Mouse (Mus musculus) kidney, postnatal 0 days (tissue): Measurements from ENCODE around the gene Atp1a4. TPM values are rescaled to one million over a fixed set of nuclear protein-coding genes. Genes with fewer than 3 reads are reported as not detected.

Experiments
- ATAC-seq: fragments of 200-750 bp; cut with Nextera tagmentation; replicated peaks from 2 replicates; pipeline ENCODE4 v1.8.0; 2017; ENCODE audit warnings: low read depth, moderate number of reproducible peaks, moderate TSS enrichment, moderate library complexity; ENCODE audit not compliant: low FRiP score
- DNase-seq: peaks from one replicate; pipeline ENCODE4 v3.0.0-alpha.2; 2016; ENCODE audit warnings: low spot score
- H3K27ac ChIP-seq: fragments of 300-500 bp; sonication (generic); 2 replicates; pipeline ENCODE4 v1.5.1; 2014; ENCODE audit warnings: mild to moderate bottlenecking
- H3K27me3 ChIP-seq: fragments of 300-500 bp; sonication (generic); 2 replicates; pipeline ENCODE4 v1.6.1; 2014; ENCODE audit warnings: low read length, mixed read lengths; ENCODE audit not compliant: insufficient read depth
- H3K36me3 ChIP-seq: fragments of 300-500 bp; sonication (generic); 2 replicates; pipeline ENCODE4 v1.6.1; 2014; ENCODE audit warnings: low read length, mixed read lengths; ENCODE audit not compliant: insufficient read depth
- H3K4me1 ChIP-seq: fragments of 300-500 bp; sonication (generic); replicated peaks from 2 replicates; pipeline ENCODE4 v1.6.1; 2014; ENCODE audit warnings: antibody characterized with exemption, low read length, mixed read lengths; ENCODE audit not compliant: insufficient read depth
- H3K4me2 ChIP-seq: fragments of 300-500 bp; sonication (generic); 2 replicates; pipeline ENCODE4 v1.6.1; 2014; ENCODE audit warnings: mild to moderate bottlenecking, low read length, moderate library complexity, mixed read lengths
- H3K4me3 ChIP-seq: fragments of 300-500 bp; sonication (generic); replicated peaks from 2 replicates; pipeline ENCODE4 v1.5.1; 2014; ENCODE audit warnings: low read depth, low read length
- H3K9ac ChIP-seq: fragments of 300-500 bp; sonication (generic); 2 replicates; pipeline ENCODE4 v1.6.1; 2014; ENCODE audit warnings: low read depth, low read length
- H3K9me3 ChIP-seq: fragments of 300-500 bp; sonication (generic); replicated peaks from 2 replicates; pipeline ENCODE4 v1.6.1; 2016; ENCODE audit warnings: low read length, inconsistent platforms, mixed read lengths
- CTCF ChIP-seq: IDR thresholded peaks from 2 replicates; pipeline ENCODE4 v1.5.1; 2016; ENCODE audit warnings: antibody characterized with exemption, low read depth, mild to moderate bottlenecking, moderate library complexity
- WGBS: fragments of 180-500 bp; shearing (Covaris S2); extraction: QIAGEN DNeasy Blood & Tissue Kit; methylation state at CpG from one replicate; pipeline ENCODE4 v1.1.7; 2014; 5-methylcytosine and 5-hydroxymethylcytosine counted together
- polyA plus RNA-seq: library from polyadenylated mRNA; unstranded; fragments of >200 nt; fragmentation: Nextera tagmentation; extraction: Ambion mirVana; gene quantifications from 2 replicates; pipeline ENCODE4 v1.2.1, GENCODE M21; 2015

Gene Atp1a4
- polyA plus RNA-seq, 1 experiment from 2014 or later, result not detected

DNA sequence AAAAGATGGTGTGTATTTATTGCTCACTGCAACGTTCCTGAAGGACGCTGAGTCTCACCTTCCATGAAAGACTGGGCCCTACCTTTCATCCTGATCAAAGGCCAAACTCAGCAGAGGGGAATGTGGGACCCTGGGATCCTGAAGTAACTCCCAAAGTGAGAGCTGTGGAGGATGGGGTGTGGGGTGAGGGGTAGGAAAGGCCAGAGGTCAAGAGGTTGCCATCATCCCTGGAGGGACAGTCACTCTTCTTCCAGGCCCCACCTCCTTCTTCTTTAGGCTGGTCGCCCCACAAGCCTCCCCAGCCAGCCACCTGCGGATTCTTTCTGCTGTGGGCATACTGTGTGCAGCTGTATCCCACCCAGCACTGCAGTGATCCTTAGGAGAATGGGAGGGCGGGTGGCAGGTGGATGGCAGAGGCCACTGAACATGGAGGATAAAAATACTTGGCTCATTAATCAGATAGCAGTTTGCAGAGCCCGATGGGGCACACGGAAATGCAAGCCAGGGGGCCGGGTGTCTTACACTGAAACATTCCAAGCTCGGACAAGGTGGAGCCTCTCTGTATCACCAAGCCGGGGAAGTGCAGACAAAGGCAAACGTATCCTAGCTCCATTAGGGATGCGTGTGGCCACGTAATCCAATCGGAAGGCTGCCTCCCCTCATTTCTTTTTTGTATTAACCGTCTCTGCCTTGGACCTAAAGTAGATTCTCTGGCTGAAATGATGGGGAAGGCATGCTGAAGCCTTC lies 39.9 kb downstream of the Atp1a4 start:
- ATAC-seq, result no peak
- Histone ChIP-seq H3K36me3 (no peaks in the 10 kb centered on the region), H3K27ac (no peak overlapping the region), H3K27me3 (no peaks in the 10 kb centered on the region), H3K4me1 (peaks cover 32% of the 10 kb centered on the region), H3K4me2 (no peak overlapping the region), H3K9ac (no peak overlapping the region), H3K4me3 (no peak overlapping the region), H3K9me3 (no peaks in the 10 kb centered on the region)
- TF ChIP-seq CTCF, result 0 out of 2 replicates have a peak, but pooled peaks have one; percentile 1
- 50% methylated on average over 15 of the region's 15 CpGs for WGBS
- DNase-seq, result no peak

DNA sequence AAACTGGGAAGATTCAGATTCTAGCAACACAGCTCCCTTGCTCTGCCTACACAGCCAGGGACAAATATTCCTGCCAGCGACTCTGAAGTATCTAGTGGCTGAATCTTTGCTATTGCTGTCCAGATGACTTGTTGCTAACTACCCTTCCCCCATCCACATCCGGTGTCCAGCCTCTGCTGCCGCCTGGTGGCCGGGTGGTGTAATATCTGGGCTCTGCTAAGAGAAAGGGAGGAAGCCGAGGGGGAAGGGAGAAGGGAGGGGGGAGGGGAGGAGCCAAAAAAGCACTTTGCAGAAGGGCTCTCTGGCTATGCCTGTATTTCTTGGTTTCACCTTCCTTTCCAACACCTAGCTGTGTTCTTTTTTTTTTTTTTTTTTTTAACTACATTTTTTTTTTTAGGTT lies 41.1 kb downstream of the Atp1a4 start:
- no peaks in the 10 kb centered on the region for H3K36me3 ChIP-seq
- ATAC-seq (peak; percentile 62), DNase-seq (peak; percentile 97)
- TF ChIP-seq CTCF, result peak; percentile 98
- H3K4me2 ChIP-seq, result peak overlapping the region; percentile 47
- 0% methylated on average over 5 of the region's 5 CpGs for WGBS
- peaks cover 30% of the 10 kb centered on the region for H3K4me1 ChIP-seq
- peak overlapping the region; percentile 43; the same call in 1 of the 2 replicates for H3K9ac ChIP-seq
- no peaks in the 10 kb centered on the region for H3K9me3 ChIP-seq
- peak overlapping the region; percentile 82 for H3K27ac ChIP-seq
- peak overlapping the region; percentile 11; the same call in 1 of the 2 replicates for H3K4me3 ChIP-seq
- no peaks in the 10 kb centered on the region for H3K27me3 ChIP-seq

DNA sequence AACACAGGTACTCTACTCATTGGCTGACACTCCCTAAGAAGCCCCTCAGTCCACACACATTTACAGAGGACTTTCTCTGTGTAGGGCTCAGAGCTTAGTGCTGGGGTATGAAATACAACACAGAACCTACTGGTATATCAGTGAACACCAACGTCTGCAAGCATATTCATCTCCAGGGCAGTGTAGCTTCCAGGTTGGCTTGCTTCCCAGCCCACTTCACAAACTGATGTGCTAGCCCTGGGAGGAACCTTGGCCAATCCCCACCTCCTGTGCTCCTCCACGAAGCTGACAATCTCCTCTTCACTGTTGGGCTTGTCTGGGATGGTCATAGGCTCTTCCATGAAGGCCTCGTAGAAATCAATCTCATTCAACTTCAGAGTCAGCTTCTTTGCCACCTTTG lies 43.5 kb downstream of the Atp1a4 start:
- H3K9ac ChIP-seq, result no peak overlapping the region
- no peak overlapping the region for H3K4me3 ChIP-seq
- WGBS, result 50% methylated on average over 3 of the region's 3 CpGs
- H3K27ac ChIP-seq, result no peak overlapping the region
- no peaks in the 10 kb centered on the region for H3K27me3 ChIP-seq
- DNase-seq (no peak), ATAC-seq (no peak)
- no peaks in the 10 kb centered on the region for H3K36me3 ChIP-seq
- H3K4me1 ChIP-seq, result peaks cover 20% of the 10 kb centered on the region
- no peak overlapping the region for H3K4me2 ChIP-seq
- no peak for TF ChIP-seq CTCF
- H3K9me3 ChIP-seq, result no peaks in the 10 kb centered on the region

DNA sequence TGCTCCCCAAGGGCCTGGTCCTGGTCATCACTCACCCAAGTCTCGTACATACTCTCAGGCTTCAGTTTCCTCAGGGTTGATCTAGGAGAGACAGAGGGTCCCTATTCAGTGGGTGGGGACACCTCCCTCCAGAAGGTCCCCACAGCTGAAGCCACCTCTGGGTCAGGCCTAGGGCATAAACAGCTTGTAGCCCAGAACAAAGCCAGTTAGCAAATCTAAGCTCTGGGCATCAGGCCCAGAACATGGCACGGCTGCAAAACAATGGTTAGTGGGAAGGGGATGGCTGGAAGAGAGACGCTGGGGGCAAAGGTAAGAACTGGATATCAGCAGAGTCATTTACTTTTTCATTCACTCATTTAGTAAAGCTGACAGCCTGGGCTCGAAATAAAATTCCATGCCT lies 44.4 kb downstream of the Atp1a4 start:
- Histone ChIP-seq H3K4me3 (no peak overlapping the region), H3K27me3 (no peaks in the 10 kb centered on the region), H3K9ac (no peak overlapping the region), H3K36me3 (no peaks in the 10 kb centered on the region), H3K4me1 (peaks cover 14% of the 10 kb centered on the region; the same call in 1 of the 2 replicates), H3K4me2 (no peak overlapping the region), H3K9me3 (no peaks in the 10 kb centered on the region), H3K27ac (no peak overlapping the region)
- DNase-seq, result no peak
- WGBS, result 59% methylated on average over 4 of the region's 4 CpGs
- no peak for ATAC-seq
- TF ChIP-seq CTCF, result no peak

GRCm38 (mm10) chr1:172212776-172213175 lies 45.4 kb downstream of the Atp1a4 start:
- no peak overlapping the region for H3K27ac ChIP-seq
- H3K9me3 ChIP-seq, result no peaks in the 10 kb centered on the region

DNA sequence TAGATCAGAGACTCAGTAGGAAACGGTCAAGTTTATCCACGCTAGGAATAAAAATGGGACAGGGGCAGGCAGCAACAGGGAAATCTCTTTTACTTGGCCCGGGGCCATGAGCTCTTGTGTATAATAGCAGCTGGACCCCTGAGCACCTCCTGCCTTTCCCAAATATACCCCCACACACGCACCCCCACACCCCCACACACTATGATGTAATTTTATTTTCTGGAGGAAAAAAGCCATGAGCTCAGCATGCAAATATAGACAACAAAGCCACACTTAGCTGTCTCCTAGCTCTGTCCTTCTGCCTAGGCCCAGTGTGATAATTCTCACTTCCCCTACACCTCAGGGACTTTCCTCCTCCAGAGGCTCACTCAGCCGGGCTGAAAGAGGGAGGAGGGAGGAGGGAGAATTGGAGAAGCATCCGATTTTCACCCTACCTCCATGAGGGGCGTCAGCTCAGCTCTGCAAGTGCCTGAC lies 51.1 kb downstream of the Atp1a4 start:
- Histone ChIP-seq H3K4me3 (peak overlapping the region; percentile 60), H3K27ac (peak overlapping the region; percentile 88), H3K9ac (peak overlapping the region; percentile 80; the same call in 1 of the 2 replicates), H3K9me3 (no peaks in the 10 kb centered on the region), H3K27me3 (no peaks in the 10 kb centered on the region), H3K4me1 (peaks cover 42% of the 10 kb centered on the region), H3K4me2 (peak overlapping the region; percentile 80), H3K36me3 (no peaks in the 10 kb centered on the region)
- DNase-seq (peak; percentile 51), ATAC-seq (no peak)
- no peak for TF ChIP-seq CTCF
- WGBS, result 6% methylated on average over 7 of the region's 7 CpGs

More at GRCm38 (mm10) chr1:172212776-172213175, 45.4 kb downstream of the Atp1a4 start:
- 55% methylated on average over 5 of the region's 5 CpGs for WGBS
- Histone ChIP-seq H3K4me1 (peaks cover 7% of the 10 kb centered on the region; the same call in 1 of the 2 replicates), H3K4me3 (no peak overlapping the region), H3K4me2 (no peak overlapping the region), H3K36me3 (no peaks in the 10 kb centered on the region), H3K9ac (no peak overlapping the region), H3K27me3 (no peaks in the 10 kb centered on the region)
- DNase-seq (no peak), ATAC-seq (no peak)
- TF ChIP-seq CTCF, result no peak
